Mouse (Mus musculus) effector memory CD4-positive, alpha-beta T cell, adult 5 months (primary cell): ENCODE data around the gene Wfdc18. TPM values are rescaled to one million over a fixed set of nuclear protein-coding genes. Genes with fewer than 3 reads are reported as not detected.

Experiments
- polyA plus RNA-seq: library from polyadenylated mRNA; unstranded; fragments of 100-300 nt; shearing (Covaris generic); gene quantifications from one replicate; pipeline ENCODE4 v1.2.1, GENCODE M21; 2017

The Wfdc18 gene
- not detected for polyA plus RNA-seq

GRCm38 (mm10) chr11:83708715-83709114 lies at the start of gene Wfdc18:
Wfdc18 (plus strand) TSS chr11:83709015.

GRCm38 (mm10) chr11:83662204-83662603 lies 46.6 kb upstream of the Wfdc18 start, which contains the start of gene Ccl4:
Ccl4 (plus strand) TSS chr11:83662584.

GRCm38 (mm10) chr11:83703705-83704104 lies 5.1 kb upstream of the Wfdc18 start, which contains the start of gene Wfdc17:
Wfdc17 (plus strand) TSS chr11:83703991.

GRCm38 (mm10) chr11:83746681-83747080 lies 37.9 kb downstream of the Wfdc18 start, which contains the start of gene Wfdc21:
Wfdc21 (plus strand) TSS chr11:83746940.

GRCm38 (mm10) chr11:83753581-83754181 lies 44.9 kb downstream of the Wfdc18 start, which contains the start of gene Heatr6:
Heatr6 (plus strand) TSS chr11:83753696.

Other genes starting within 250 kb of the Wfdc18 start
- gene Mmp28, start 245.9 kb upstream of the Wfdc18 start, polyA plus RNA-seq, result not detected
- 24.6 TPM for gene Taf15, start 235.9 kb upstream of the Wfdc18 start, polyA plus RNA-seq
- gene Heatr9, start 186.8 kb upstream of the Wfdc18 start, polyA plus RNA-seq, result 1.2 TPM
- 1,423 TPM for gene Ccl5, start 178.5 kb upstream of the Wfdc18 start, polyA plus RNA-seq
- 0.34 TPM for gene Ccl9, start 130.4 kb upstream of the Wfdc18 start, polyA plus RNA-seq
- gene Ccl6, start 115.9 kb upstream of the Wfdc18 start, polyA plus RNA-seq, result 0.50 TPM
- not detected for gene Rpl9-ps1, start 63.4 kb upstream of the Wfdc18 start, polyA plus RNA-seq
- gene Ccl3, start 59.7 kb upstream of the Wfdc18 start, polyA plus RNA-seq, result 25.2 TPM
- 91.7 TPM for gene Ccl4, start 46.4 kb upstream of the Wfdc18 start, polyA plus RNA-seq
- gene Wfdc17, start 5.0 kb upstream of the Wfdc18 start, polyA plus RNA-seq, result not detected
- gene Wfdc21, start 37.9 kb downstream of the Wfdc18 start, polyA plus RNA-seq, result not detected
- 27.3 TPM for gene Heatr6, start 44.7 kb downstream of the Wfdc18 start, polyA plus RNA-seq
- 0.15 TPM for gene Hnf1b, start 141.0 kb downstream of the Wfdc18 start, polyA plus RNA-seq
- 47.9 TPM for gene Ddx52, start 233.0 kb downstream of the Wfdc18 start, polyA plus RNA-seq